Mouse (Mus musculus): ENCODE results near the gene Pqlc3.
"Not testable (repeated sequence)": the region's sequence is repeated elsewhere in the genome, so short reads cannot be mapped to it uniquely, and the experiment has no call there.

Gene Pqlc3

DNA sequence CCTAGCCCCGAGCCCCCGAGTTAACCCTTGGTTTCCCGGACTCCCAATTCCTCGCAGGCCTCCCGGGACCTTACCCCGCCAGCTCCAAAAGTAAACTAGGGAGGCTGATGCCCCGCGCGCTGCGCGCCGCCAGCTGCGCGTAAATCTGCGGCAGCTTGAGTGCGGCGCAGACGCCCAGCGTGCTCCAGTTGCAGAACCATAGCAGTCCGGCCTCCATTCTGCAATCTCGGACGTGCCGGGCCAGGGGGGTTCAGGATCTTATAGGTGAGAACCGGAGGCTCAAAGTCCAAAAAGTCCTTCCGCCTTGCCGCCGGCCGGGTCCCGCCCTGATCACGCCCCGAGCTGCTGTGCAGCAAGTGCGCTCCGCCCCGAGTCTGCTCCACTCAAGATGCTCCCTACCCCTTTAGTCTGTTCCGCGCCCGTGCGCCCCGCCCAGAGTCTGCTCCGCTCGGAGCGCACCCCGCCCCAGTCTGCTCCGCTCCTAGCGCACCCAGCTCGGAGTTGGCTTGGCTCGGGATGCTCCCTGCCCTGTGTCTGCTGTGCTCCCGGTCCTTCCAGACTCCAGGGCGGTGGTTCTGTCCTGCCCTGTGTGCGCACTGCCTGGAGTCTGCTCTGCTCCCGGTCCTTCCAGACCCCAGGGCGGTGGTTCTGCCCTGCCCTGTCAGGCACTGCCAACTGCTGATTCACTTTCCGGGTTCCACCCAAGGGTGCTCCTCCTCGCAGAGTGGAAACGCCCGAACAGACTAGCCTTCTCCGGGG is at the start of gene Pqlc3:
Gene Pqlc3 (minus strand): TSS at position 670 of the 759 bp plus-strand sequence.
- DNase-seq: peak; percentile 39 to 41

DNA sequence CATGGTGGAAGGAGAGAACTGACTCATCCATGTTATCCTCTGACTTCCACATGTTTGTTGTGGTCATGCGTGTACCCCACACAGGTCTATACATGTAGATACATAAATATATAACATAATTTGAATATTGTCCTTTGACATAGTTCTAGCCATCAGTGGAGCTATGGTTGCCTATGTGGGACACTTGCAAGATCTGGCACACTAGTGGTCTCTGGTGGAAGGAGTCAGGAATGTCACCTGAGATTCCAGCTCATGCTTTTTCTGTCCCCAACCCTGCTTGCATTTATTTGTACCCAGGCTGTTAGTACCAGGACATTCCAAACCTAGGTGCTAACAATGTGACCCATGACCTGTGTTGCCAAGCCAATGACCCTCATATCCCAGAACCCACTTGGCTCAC is 49.6 kb upstream of the Pqlc3 start:
- no peak for DNase-seq

- DNase-seq: no peak
Measured at GRCm38 (mm10) chr12:17048979-17049612, 48.9 kb upstream of the Pqlc3 start.

GRCm38 (mm10) chr12:17043311-17043710 is 43.1 kb upstream of the Pqlc3 start:
- DNase-seq: no peak

GRCm38 (mm10) chr12:17040567-17040966 is 40.4 kb upstream of the Pqlc3 start:
- DNase-seq: no peak

- no peak for DNase-seq
Measured at GRCm38 (mm10) chr12:17039415-17039814, 39.2 kb upstream of the Pqlc3 start.

- no peak for DNase-seq
Measured at GRCm38 (mm10) chr12:17038246-17038645, 38.0 kb upstream of the Pqlc3 start.

GRCm38 (mm10) chr12:17037053-17037610 is 36.9 kb upstream of the Pqlc3 start:
- DNase-seq: no peak

DNA sequence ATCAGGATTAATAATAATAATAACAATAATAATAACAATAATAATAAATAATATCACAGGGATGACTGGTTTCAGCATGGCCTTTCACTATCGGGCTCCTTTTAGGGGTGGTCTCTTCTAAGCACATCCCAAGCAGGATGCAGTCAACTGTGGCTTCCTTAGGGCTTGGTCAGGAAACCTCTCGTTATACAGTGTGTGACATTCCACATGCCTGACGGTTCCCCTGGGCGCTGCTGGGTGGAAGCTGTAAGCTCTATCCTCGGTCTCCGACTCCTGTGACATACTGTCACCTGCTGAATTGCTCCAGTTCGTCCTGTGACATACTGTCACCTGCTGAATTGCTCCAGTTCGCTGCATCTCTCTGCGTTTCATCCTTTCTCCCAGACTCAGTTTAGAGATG is 36.3 kb upstream of the Pqlc3 start:
- DNase-seq: no peak

DNA sequence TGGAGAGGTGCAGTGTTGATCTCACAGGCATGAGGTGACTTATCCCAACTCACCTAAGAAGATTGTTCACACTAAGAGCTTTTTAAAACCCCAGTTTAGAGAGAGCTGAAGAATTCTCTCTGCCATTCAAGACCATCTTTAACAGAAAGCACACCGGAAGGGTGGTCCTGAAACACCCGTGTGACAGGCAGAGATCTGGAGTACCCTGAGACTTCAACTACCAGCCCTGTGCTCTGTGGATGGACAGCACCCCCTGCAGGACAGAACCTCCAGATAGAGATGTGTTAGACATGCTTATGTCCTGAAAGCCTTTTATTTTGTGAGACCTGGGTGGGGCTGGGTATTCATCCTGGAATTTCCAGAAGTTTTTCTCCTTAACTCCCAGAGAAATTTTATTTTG is 34.9 kb upstream of the Pqlc3 start:
- peak; percentile 18 to 24 for DNase-seq

DNA sequence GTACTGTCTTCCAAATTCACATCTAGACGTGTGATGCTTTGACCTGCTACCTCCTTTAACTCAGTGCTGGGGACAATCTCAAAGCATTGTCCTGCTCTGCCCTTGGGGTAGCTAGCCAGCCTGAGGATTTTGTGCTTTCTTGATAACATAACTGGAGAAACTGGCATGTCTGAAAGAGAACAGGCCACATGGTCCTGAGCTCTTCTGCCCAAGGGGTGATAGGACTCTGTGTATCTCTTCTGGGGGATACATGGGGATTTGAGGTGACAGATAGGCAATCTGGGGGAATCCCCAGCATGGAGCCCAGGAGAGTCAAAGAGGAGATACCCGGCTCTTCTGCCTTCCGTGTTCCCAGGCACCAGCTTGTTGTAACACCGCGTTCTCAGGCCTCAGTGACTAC is 34.5 kb upstream of the Pqlc3 start:
- DNase-seq: no peak

- no peak for DNase-seq
Measured at GRCm38 (mm10) chr12:17033464-17033841, 33.2 kb upstream of the Pqlc3 start.

DNA sequence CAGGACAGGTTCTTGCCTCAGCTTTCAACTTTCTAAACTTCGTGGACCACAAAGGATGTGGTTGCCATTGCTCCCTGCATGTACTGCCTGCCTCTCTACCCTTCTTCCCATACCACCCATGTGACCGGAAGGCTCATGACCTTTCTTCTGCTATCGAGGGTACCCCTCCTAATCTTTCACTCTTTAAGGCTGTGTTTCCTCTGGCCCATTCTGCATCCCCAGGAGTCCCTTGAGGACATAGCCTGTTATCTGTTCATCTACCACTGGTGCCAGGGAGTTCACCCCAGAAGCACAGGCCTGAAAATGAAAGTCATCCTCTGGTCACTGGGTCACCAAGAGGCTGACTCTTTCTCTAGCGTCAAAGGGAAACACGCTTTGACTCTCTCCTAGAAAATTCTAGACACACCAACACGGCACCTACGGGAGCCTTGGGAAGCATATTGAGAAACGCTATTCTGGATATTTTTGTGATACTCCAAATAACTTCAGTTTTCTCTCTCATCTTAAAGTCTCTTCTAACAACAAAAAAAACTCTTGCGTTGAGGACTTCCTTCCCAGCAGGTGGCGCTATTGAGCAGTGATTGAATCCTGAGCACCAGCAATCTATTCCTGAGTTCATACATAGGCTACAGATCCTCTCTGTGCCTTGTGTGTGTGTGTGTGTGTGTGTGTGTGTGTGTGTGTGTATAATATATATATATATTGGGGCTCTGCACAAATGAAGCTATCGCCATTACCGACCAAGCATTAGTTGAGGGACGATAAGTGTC is 32.7 kb upstream of the Pqlc3 start:
- DNase-seq: peak; percentile 73 to 82

DNA sequence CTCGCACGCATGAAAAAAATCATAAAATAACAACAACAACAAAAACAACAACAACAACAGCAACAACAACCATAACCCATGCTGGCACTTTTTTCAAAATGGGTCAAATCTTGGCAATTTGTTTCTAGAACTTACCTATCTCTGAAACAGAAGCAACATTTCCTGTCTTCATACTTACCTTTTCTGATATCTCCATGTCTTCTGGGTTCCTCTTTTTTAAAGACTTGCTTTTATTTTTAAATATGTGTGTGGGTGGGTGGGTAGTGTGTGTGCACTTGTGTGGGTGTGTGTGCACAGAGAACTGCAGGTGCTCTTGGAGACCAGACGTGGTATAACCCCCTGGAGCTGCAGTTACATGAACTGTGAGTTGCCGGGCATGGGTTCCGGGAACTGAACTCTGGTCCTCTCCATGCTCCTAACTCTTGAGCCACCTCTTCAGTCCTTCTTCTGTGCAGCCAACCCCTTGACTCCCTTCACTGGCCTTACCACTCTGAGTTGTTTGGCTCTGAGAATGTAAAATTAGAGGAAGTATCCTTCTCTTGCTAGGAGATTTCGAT is 24.4 kb upstream of the Pqlc3 start:
- DNase-seq: no peak

DNA sequence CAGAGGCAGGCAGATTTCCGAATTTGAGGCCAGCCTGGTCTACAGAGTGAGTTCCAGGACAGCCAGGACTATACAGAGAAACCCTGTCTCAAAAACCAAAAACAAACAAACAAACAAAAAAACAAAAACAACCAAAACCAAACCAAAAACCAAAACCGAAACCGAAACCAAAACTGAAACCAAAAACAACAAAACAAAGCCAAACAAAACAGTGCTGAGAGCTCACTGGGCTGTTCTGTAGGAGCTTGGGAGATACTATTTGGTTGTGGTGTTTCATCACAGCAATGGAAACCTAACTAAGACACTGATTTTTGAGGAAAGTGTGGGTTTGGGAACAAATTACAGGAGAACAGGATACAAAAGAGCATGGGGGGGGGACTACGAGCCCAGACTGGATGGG is 21.9 kb upstream of the Pqlc3 start:
- DNase-seq: no peak

DNA sequence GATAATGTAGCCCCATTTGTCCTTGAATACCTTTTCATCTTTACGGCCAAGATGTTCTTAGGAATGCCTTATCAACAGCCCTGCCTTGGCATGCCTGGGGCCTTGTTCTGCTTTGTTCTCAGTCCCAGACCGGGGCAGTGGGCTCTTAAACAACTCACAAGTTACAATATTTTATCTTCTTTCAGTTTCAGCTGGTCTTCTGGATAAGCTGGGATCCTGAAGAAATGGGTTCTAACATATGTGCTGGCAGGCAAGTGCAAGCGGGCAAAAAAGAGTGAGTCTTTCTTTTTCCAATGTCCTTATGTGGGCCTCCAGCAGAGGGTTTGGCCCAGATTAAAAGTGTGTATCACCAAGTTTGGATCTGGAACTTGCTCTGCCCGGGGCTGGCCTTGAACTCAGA is 20.9 kb upstream of the Pqlc3 start:
- DNase-seq: not testable (repeated sequence)

- DNase-seq: peak; percentile 45 to 63
Measured at GRCm38 (mm10) chr12:17018468-17018867, 18.3 kb upstream of the Pqlc3 start.

DNA sequence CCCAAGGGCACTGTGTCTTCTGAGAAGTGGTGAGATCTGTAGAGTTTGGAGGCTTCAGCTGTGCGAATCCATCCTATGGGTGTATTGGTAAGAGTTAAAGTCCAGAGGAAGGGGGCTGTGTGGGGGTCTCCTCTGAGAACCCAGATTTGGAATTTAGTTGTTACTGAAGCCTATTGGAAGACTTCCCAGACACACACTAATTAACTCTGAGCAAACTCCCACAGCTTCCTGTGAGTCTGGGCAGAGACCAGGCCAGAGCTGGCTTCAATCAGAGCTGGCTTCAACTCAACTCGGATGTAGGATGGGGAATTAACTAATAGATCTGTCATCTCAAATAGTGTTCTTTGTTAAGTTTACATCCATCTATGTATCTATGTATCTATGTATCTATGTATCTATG is 15.5 kb upstream of the Pqlc3 start:
- no peak for DNase-seq

DNA sequence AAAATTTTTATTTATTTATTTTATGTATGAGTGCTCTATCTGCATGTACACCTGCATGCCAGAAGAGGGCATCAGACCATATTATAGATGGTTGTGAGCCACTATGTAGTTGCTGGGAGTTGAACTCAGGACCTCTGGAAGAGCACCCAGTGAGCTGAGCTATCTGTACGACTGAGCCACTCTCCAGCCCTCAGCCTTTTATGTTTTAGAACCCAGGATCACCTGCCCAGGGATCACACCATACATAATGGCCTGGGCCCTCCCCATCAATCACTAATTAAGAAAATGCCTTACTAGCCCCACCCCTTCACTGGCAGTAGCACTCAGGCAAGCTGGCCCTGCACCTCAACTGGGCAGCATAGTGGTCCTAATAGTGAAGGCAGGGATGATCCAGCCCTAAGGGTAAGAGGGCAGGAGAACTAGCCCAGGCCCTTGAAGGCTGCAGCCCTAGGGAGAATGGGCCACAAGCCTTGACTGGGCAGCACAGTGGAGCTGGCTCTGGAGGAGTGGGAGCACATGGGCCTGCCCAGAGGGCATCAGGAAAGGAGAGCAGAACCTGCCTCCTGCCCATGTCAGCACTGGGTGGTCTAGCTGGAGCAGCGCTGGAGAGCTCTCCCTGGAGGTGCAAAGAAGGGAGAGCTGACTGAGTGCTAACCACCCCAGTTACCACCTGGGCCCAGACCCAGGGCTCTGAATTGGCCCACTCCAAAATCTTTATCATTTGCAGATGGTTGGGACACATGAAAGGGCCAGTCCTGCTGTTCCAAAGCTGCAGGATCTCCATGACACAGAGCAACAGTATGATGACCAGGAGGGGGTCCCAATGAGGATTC is 12.1 kb upstream of the Pqlc3 start:
- DNase-seq: no peak

- DNase-seq: peak; percentile 58 to 60
Measured at GRCm38 (mm10) chr12:17011100-17011870, 11.1 kb upstream of the Pqlc3 start, which contains the start of gene 2410004P03Rik. Gene 2410004P03Rik, minus strand, starts transcription at chr12:17011727.

DNA sequence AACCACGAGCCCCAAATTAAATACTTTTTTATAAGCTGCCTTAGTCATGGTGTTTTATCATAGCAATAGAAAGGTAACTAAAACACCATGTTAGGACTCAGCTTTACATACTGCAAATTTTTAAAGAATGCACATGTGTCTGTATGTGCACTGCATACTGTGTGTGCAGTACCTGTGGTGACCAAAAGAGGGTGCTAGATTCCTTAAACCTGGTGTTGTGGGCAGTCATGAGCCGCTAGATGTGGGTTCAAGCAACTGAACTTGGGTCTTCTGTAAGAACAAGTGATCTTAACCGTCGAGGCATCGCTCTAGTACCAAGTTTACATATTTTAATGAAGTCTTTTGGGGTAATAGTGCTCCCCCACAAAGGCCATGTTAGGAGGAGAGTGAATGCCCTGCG is 9.3 kb upstream of the Pqlc3 start:
- no peak for DNase-seq

All from cerebellum, adult 18-20 months (tissue).